Mouse (Mus musculus): Measurements from ENCODE around the gene Ccser2. TPM values are rescaled to one million over a fixed set of nuclear protein-coding genes. Genes with fewer than 3 reads are reported as not detected.

Gene Ccser2
- total and polyA plus RNA-seq, 3 experiments = 3.0 to 4.2 TPM; not detected in 1

GRCm38 (mm10) chr14:37005865-37006264 lies 37.3 kb upstream of the Ccser2 start:
- Histone ChIP-seq H3K79me2 (ENCODE audit: control insufficient read depth, insufficient read depth, low read length, poor library complexity) (no peaks in the 10 kb centered on the region), H3K9ac (ENCODE audit: control insufficient read depth, low read depth, low read length, poor library complexity, severe bottlenecking) (no peak overlapping the region), H3K4me3 (ENCODE audit: control insufficient read depth in 1 of 2, insufficient read depth in 1 of 2, low read depth in 2 of 2, low read length in 2 of 2) (no peak overlapping the region), H3K27me3 (ENCODE audit: control insufficient read depth in 1 of 2, insufficient read depth in 2 of 2, low read length in 2 of 2) (peaks cover 0 to 1% of the 10 kb centered on the region in 2 experiments; a peak in 1 of 4 replicates), H3K9me3 (replicated peaks; ENCODE audit: insufficient read depth, low read length) (no peaks in the 10 kb centered on the region), H3K36me3 (ENCODE audit: control insufficient read depth in 1 of 2, insufficient read depth in 2 of 2, low read length in 2 of 2) (no peaks in the 10 kb centered on the region), H3K4me1 (ENCODE audit: control insufficient read depth in 1 of 2, insufficient read depth in 2 of 2, low read length in 2 of 2) (no peaks in the 10 kb centered on the region), H3K27ac (ENCODE audit: control insufficient read depth, low read depth, low read length) (no peak overlapping the region)
- no peak for DNase-seq (ENCODE audit: low read depth, low spot score)
- no peak for TF ChIP-seq CHD2 (IDR thresholded peaks at IDR 0.05; ENCODE audit: low read length)
- TF ChIP-seq MYC (IDR thresholded peaks at IDR 0.05; ENCODE audit: low read depth, low read length) = no peak
- no peak for TF ChIP-seq ZKSCAN1 (IDR thresholded peaks at IDR 0.05; ENCODE audit: low read depth, low read length)
- no peak for TF ChIP-seq MXI1 (IDR thresholded peaks at IDR 0.05; ENCODE audit: low read depth, low read length)
- TF ChIP-seq NELFE (IDR thresholded peaks at IDR 0.05; ENCODE audit: low read depth, low read length) = no peak
- no peak for TF ChIP-seq GABPA (IDR thresholded peaks at IDR 0.05; ENCODE audit: low read depth, low read length)
- TF ChIP-seq EP300 (IDR thresholded peaks at IDR 0.05; ENCODE audit: low read depth in 1 of 2, low read length in 2 of 2) = no peak
- no peak for TF ChIP-seq POLR2AphosphoS2 (IDR thresholded peaks at IDR 0.05; ENCODE audit: low read length)
- TF ChIP-seq TCF12 (IDR thresholded peaks at IDR 0.05; ENCODE audit: low read depth, low read length) = no peak
- no peak for TF ChIP-seq POLR2A (IDR thresholded peaks at IDR 0.05; ENCODE audit: control insufficient read depth in 1 of 2, insufficient read depth in 1 of 2, low read depth in 1 of 2, low read length in 2 of 2, poor library complexity in 1 of 2)
- no peak for TF ChIP-seq USF1 (IDR thresholded peaks at IDR 0.05; ENCODE audit: low read depth, low read length)
- no peak for TF ChIP-seq ELF1 (IDR thresholded peaks at IDR 0.05; ENCODE audit: low read depth, low read length)
- TF ChIP-seq ZNF384 (IDR thresholded peaks at IDR 0.05; ENCODE audit: low read depth, low read length) = no peak
- TF ChIP-seq MYB (IDR thresholded peaks at IDR 0.05; ENCODE audit: low read depth, low read length) = no peak
- TF ChIP-seq CTCF (IDR thresholded peaks at IDR 0.05 in 2 of 3, conservative IDR thresholded peaks at IDR 0.05 in 1 of 3; ENCODE audit: control insufficient read depth in 1 of 3, insufficient read depth in 1 of 3, low read depth in 2 of 3, low read length in 3 of 3, poor library complexity in 1 of 3, severe bottlenecking in 1 of 3) = no peak
- no peak for TF ChIP-seq MEF2A (IDR thresholded peaks at IDR 0.05; ENCODE audit: extremely low read depth, insufficient replicate concordance, low read depth, low read length, poor library complexity, severe bottlenecking)
- no peak for TF ChIP-seq MAFK (IDR thresholded peaks at IDR 0.05; ENCODE audit: borderline replicate concordance, low read depth, low read length)
- no peak for TF ChIP-seq KAT2A (conservative IDR thresholded peaks at IDR 0.05; ENCODE audit: low read depth, low read length)
- no peak for TF ChIP-seq ETS1 (IDR thresholded peaks at IDR 0.05; ENCODE audit: low read depth, low read length)

GRCm38 (mm10) chr14:37003431-37004095 lies 35.0 kb upstream of the Ccser2 start:
- no peaks in the 10 kb centered on the region for H3K9me3 ChIP-seq (replicated peaks; ENCODE audit: insufficient read depth, low read length)
- H3K27me3 ChIP-seq (ENCODE audit: control insufficient read depth in 1 of 2, insufficient read depth in 2 of 2, low read length in 2 of 2) = peaks cover 0 to 1% of the 10 kb centered on the region in 2 experiments; a peak in 1 of 4 replicates
- DNase-seq (ENCODE audit: low read depth, low spot score) = no peak
- no peak overlapping the region for H3K27ac ChIP-seq (ENCODE audit: control insufficient read depth, low read depth, low read length)
- no peak overlapping the region for H3K9ac ChIP-seq (ENCODE audit: control insufficient read depth, low read depth, low read length, poor library complexity, severe bottlenecking)
- no peaks in the 10 kb centered on the region for H3K79me2 ChIP-seq (ENCODE audit: control insufficient read depth, insufficient read depth, low read length, poor library complexity)
- no peaks in the 10 kb centered on the region for H3K36me3 ChIP-seq (ENCODE audit: control insufficient read depth in 1 of 2, insufficient read depth in 2 of 2, low read length in 2 of 2)
- no peaks in the 10 kb centered on the region for H3K4me1 ChIP-seq (ENCODE audit: control insufficient read depth in 1 of 2, insufficient read depth in 2 of 2, low read length in 2 of 2)
- H3K4me3 ChIP-seq (ENCODE audit: control insufficient read depth in 1 of 2, insufficient read depth in 1 of 2, low read depth in 2 of 2, low read length in 2 of 2) = no peak overlapping the region
- TF ChIP-seq MAFK (IDR thresholded peaks at IDR 0.05; ENCODE audit: borderline replicate concordance, low read depth, low read length) (no peak), ELF1 (IDR thresholded peaks at IDR 0.05; ENCODE audit: low read depth, low read length) (no peak), ZNF384 (IDR thresholded peaks at IDR 0.05; ENCODE audit: low read depth, low read length) (no peak), MAX (IDR thresholded peaks at IDR 0.05; ENCODE audit: low read length) (no peak), RCOR1 (IDR thresholded peaks at IDR 0.05; ENCODE audit: low read depth, low read length) (no peak), E2F4 (IDR thresholded peaks at IDR 0.05; ENCODE audit: borderline replicate concordance, low read depth, low read length) (no peak), POLR2A (IDR thresholded peaks at IDR 0.05; ENCODE audit: control insufficient read depth in 1 of 2, insufficient read depth in 1 of 2, low read depth in 1 of 2, low read length in 2 of 2, poor library complexity in 1 of 2) (no peak), GABPA (IDR thresholded peaks at IDR 0.05; ENCODE audit: low read depth, low read length) (no peak), HCFC1 (IDR thresholded peaks at IDR 0.05; ENCODE audit: low read depth, low read length) (no peak), TCF12 (IDR thresholded peaks at IDR 0.05; ENCODE audit: low read depth, low read length) (no peak), JUND (IDR thresholded peaks at IDR 0.05; ENCODE audit: low read depth, low read length) (no peak), USF2 (IDR thresholded peaks at IDR 0.05; ENCODE audit: borderline replicate concordance in 1 of 2, insufficient read depth in 1 of 2, low read depth in 1 of 2, low read length in 2 of 2) (no peak)
